Mouse (Mus musculus) liver, postnatal 0 days (tissue): Measurements from ENCODE around the gene Fam185a.

Experiments
- CTCF ChIP-seq: sonication (generic); IDR thresholded peaks from 2 replicates; pipeline ENCODE4 v1.5.1; 2016; ENCODE audit warnings: antibody characterized with exemption, low read depth
- EP300 ChIP-seq: IDR thresholded peaks from 2 replicates; pipeline ENCODE4 v1.6.1; 2016; ENCODE audit warnings: antibody characterized with exemption, low read depth, mild to moderate bottlenecking

GRCm38 (mm10) chr5:21483275-21483674 is 58.5 kb downstream of the Fam185a start:
- no peak for TF ChIP-seq CTCF
- no peak for TF ChIP-seq EP300
